Mouse (Mus musculus): ENCODE measurements at regions not wholly inside any gene's neighbourhood (a gene's known extent, or its start where the extent isn't known, plus 50 kb on each side); places are given as distances from the start of the nearest gene placed in this dataset.

- TF ChIP-seq CTCF (IDR thresholded peaks at IDR 0.05; ENCODE audit: borderline replicate concordance, extremely low read depth, insufficient read depth, insufficient read length) = no peak
- TF ChIP-seq POLR2A (IDR thresholded peaks at IDR 0.05; ENCODE audit: borderline replicate concordance, extremely low read depth, insufficient read depth, insufficient read length, poor library complexity, severe bottlenecking) = no peak
Measured at GRCm38 (mm10) chr3:83429376-83429775, 301.6 kb downstream of the Dchs2 start.
